Mouse (Mus musculus) lung, postnatal 14 days (tissue): ENCODE measurements around the gene Hoxd9.

Source experiments
- DNase-seq: peaks from one replicate; pipeline ENCODE4 v3.0.0; 2021

Gene Hoxd9

GRCm38 (mm10) chr2:74699053-74699430 is 1.5 kb downstream of the Hoxd9 start:
- no peak for DNase-seq

- no peak for DNase-seq
Observed at GRCm38 (mm10) chr2:74699664-74700545, 2.4 kb downstream of the Hoxd9 start.

- DNase-seq, result no peak
Observed at GRCm38 (mm10) chr2:74700546-74701112, 3.1 kb downstream of the Hoxd9 start.

- peak; percentile 86 for DNase-seq
Observed at GRCm38 (mm10) chr2:74701949-74702819, 4.7 kb downstream of the Hoxd9 start.

- DNase-seq, result no peak
Observed at GRCm38 (mm10) chr2:74702820-74703219, 5.3 kb downstream of the Hoxd9 start.

GRCm38 (mm10) chr2:74703317-74703716 is 5.8 kb downstream of the Hoxd9 start:
- DNase-seq, result no peak

- DNase-seq, result no peak
Observed at GRCm38 (mm10) chr2:74703720-74704392, 6.3 kb downstream of the Hoxd9 start.

GRCm38 (mm10) chr2:74704393-74704998 is 7.0 kb downstream of the Hoxd9 start, which contains the start of gene Hoxd8:
Gene Hoxd8, plus strand, starts transcription at chr2:74704615.
- no peak for DNase-seq

GRCm38 (mm10) chr2:74704999-74705466 is 7.5 kb downstream of the Hoxd9 start:
- DNase-seq, result no peak

GRCm38 (mm10) chr2:74705467-74706089 is 8.1 kb downstream of the Hoxd9 start:
- DNase-seq, result no peak

GRCm38 (mm10) chr2:74706393-74706960 is 8.9 kb downstream of the Hoxd9 start:
- no peak for DNase-seq

- no peak for DNase-seq
Observed at GRCm38 (mm10) chr2:74707599-74707998, 10.1 kb downstream of the Hoxd9 start.

- no peak for DNase-seq
Observed at GRCm38 (mm10) chr2:74708676-74709075, 11.1 kb downstream of the Hoxd9 start.

- no peak for DNase-seq
Observed at GRCm38 (mm10) chr2:74709465-74710419, 12.2 kb downstream of the Hoxd9 start.

GRCm38 (mm10) chr2:74710929-74711543 is 13.5 kb downstream of the Hoxd9 start:
- no peak for DNase-seq

- no peak for DNase-seq
Observed at GRCm38 (mm10) chr2:74711721-74712621, 14.4 kb downstream of the Hoxd9 start, which contains the start of the genes Hoxd3 and Hoxd4. Gene Hoxd3, plus strand, starts transcription at chr2:74711927. Gene Hoxd4, plus strand, starts transcription at chr2:74711929.

GRCm38 (mm10) chr2:74713239-74714150 is 16.0 kb downstream of the Hoxd9 start:
- no peak for DNase-seq
